Mouse (Mus musculus): ENCODE data around the gene Ubap2. TPM values are rescaled to one million over a fixed set of nuclear protein-coding genes. Genes with fewer than 3 reads are reported as not detected.

Ubap2 gene
- total and polyA plus RNA-seq, 3 experiments = 22.7 to 170 (median 127) TPM

GRCm38 (mm10) chr4:41307406-41307805 is 32.5 kb upstream of the Ubap2 start:
- H3K27ac ChIP-seq (ENCODE audit: control insufficient read depth, low read depth, low read length) = no peak overlapping the region
- peaks cover 7 to 14% of the 10 kb centered on the region in 2 experiments for H3K4me1 ChIP-seq (ENCODE audit: control insufficient read depth in 1 of 2, insufficient read depth in 2 of 2, low read length in 2 of 2)
- H3K9me3 ChIP-seq (replicated peaks; ENCODE audit: insufficient read depth, low read length) = no peaks in the 10 kb centered on the region
- TF ChIP-seq POLR2A (IDR thresholded peaks at IDR 0.05; ENCODE audit: control insufficient read depth in 1 of 2, insufficient read depth in 1 of 2, low read depth in 1 of 2, low read length in 2 of 2, poor library complexity in 1 of 2) (no peak), MYC (IDR thresholded peaks at IDR 0.05; ENCODE audit: low read depth, low read length) (no peak)
- peaks cover 3% of the 10 kb centered on the region; the same call in 1 of the 2 replicates for H3K79me2 ChIP-seq (ENCODE audit: control insufficient read depth, insufficient read depth, low read length, poor library complexity)
- no peak for DNase-seq (ENCODE audit: low read depth, low spot score)
- no peak overlapping the region for H3K4me3 ChIP-seq (ENCODE audit: control insufficient read depth in 1 of 2, insufficient read depth in 1 of 2, low read depth in 2 of 2, low read length in 2 of 2)
- H3K36me3 ChIP-seq (ENCODE audit: control insufficient read depth in 1 of 2, insufficient read depth in 2 of 2, low read length in 2 of 2) = peaks cover 13 to 30% of the 10 kb centered on the region in 2 experiments
- H3K9ac ChIP-seq (ENCODE audit: control insufficient read depth, low read depth, low read length, poor library complexity, severe bottlenecking) = no peak overlapping the region
- H3K27me3 ChIP-seq (ENCODE audit: control insufficient read depth in 1 of 2, insufficient read depth in 2 of 2, low read length in 2 of 2) = no peaks in the 10 kb centered on the region

DNA sequence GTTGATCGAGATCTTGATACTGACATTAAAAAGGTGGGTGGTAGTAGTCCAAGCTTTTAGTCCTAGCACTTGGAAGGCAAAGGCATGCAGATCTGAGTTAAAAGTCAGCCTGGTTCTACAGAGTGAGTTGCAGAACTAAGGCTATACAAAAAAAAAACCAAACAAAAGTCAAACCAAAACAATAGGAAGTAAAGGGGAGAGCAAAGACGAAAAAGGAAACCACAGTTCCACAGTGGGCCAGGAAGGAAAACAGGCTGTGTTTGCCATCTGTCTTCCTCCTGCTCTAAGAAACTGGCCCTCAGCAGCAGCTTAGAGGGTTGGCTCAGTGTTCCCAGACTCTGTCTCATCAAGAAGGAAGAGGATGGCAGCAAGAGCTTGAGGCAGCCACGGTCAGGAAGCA is 29.4 kb upstream of the Ubap2 start:
- TF ChIP-seq CTCF (IDR thresholded peaks at IDR 0.05 in 2 of 3, conservative IDR thresholded peaks at IDR 0.05 in 1 of 3; ENCODE audit: control insufficient read depth in 1 of 3, insufficient read depth in 1 of 3, low read depth in 2 of 3, low read length in 3 of 3, poor library complexity in 1 of 3, severe bottlenecking in 1 of 3) (no peak), JUND (IDR thresholded peaks at IDR 0.05; ENCODE audit: low read depth, low read length) (no peak), ETS1 (IDR thresholded peaks at IDR 0.05; ENCODE audit: low read depth, low read length) (no peak), ZNF384 (IDR thresholded peaks at IDR 0.05; ENCODE audit: low read depth, low read length) (no peak), POLR2A (IDR thresholded peaks at IDR 0.05; ENCODE audit: control insufficient read depth in 1 of 2, insufficient read depth in 1 of 2, low read depth in 1 of 2, low read length in 2 of 2, poor library complexity in 1 of 2) (no peak)
- Histone ChIP-seq H3K4me1 (ENCODE audit: control insufficient read depth in 1 of 2, insufficient read depth in 2 of 2, low read length in 2 of 2) (peaks cover 0 to 3% of the 10 kb centered on the region in 2 experiments; a peak in 1 of 4 replicates), H3K9me3 (replicated peaks; ENCODE audit: insufficient read depth, low read length) (no peaks in the 10 kb centered on the region), H3K4me3 (ENCODE audit: control insufficient read depth in 1 of 2, insufficient read depth in 1 of 2, low read depth in 2 of 2, low read length in 2 of 2) (no peak overlapping the region), H3K36me3 (ENCODE audit: control insufficient read depth in 1 of 2, insufficient read depth in 2 of 2, low read length in 2 of 2) (peaks cover 10 to 25% of the 10 kb centered on the region in 2 experiments), H3K79me2 (ENCODE audit: control insufficient read depth, insufficient read depth, low read length, poor library complexity) (peaks cover 2% of the 10 kb centered on the region; the same call in 1 of the 2 replicates), H3K9ac (ENCODE audit: control insufficient read depth, low read depth, low read length, poor library complexity, severe bottlenecking) (peak overlapping the region; percentile 14; the same call in 1 of the 2 replicates), H3K27me3 (ENCODE audit: control insufficient read depth in 1 of 2, insufficient read depth in 2 of 2, low read length in 2 of 2) (no peaks in the 10 kb centered on the region), H3K27ac (ENCODE audit: control insufficient read depth, low read depth, low read length) (no peak overlapping the region)
- peak; percentile 26 for DNase-seq (ENCODE audit: low read depth, low spot score)

DNA sequence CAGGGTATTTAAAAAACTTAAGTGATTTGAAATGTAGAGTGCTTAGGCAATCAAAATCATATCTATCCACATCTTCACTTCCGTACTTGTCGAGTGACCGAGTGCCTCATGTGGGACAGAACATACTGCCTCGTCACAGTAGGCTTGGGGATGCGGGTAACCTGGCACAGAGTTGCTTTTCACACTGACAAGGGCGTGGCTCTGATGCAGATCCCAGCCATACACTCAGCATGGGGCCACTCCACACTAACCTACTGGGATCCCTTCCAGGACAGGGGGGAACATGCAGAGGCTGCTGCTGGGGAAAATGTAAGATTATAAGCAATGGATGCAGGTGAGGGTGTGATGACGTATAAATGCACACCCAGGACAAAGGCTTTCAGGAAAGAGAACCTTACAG is 28.7 kb upstream of the Ubap2 start:
- no peak overlapping the region for H3K9ac ChIP-seq (ENCODE audit: control insufficient read depth, low read depth, low read length, poor library complexity, severe bottlenecking)
- TF ChIP-seq ZKSCAN1 (IDR thresholded peaks at IDR 0.05; ENCODE audit: low read depth, low read length) = no peak
- no peak for TF ChIP-seq POLR2AphosphoS5 (IDR thresholded peaks at IDR 0.05; ENCODE audit: borderline replicate concordance, low read depth, low read length)
- no peak for TF ChIP-seq HCFC1 (IDR thresholded peaks at IDR 0.05; ENCODE audit: low read depth, low read length)
- no peaks in the 10 kb centered on the region for H3K27me3 ChIP-seq (ENCODE audit: control insufficient read depth in 1 of 2, insufficient read depth in 2 of 2, low read length in 2 of 2)
- H3K79me2 ChIP-seq (ENCODE audit: control insufficient read depth, insufficient read depth, low read length, poor library complexity) = peaks cover under 1% of the 10 kb centered on the region; the same call in 1 of the 2 replicates
- no peak overlapping the region for H3K27ac ChIP-seq (ENCODE audit: control insufficient read depth, low read depth, low read length)
- peaks cover 0 to 3% of the 10 kb centered on the region in 2 experiments; a peak in 1 of 4 replicates for H3K4me1 ChIP-seq (ENCODE audit: control insufficient read depth in 1 of 2, insufficient read depth in 2 of 2, low read length in 2 of 2)
- H3K9me3 ChIP-seq (replicated peaks; ENCODE audit: insufficient read depth, low read length) = no peaks in the 10 kb centered on the region
- no peak for DNase-seq (ENCODE audit: low read depth, low spot score)
- no peak overlapping the region for H3K4me3 ChIP-seq (ENCODE audit: control insufficient read depth in 1 of 2, insufficient read depth in 1 of 2, low read depth in 2 of 2, low read length in 2 of 2)
- H3K36me3 ChIP-seq (ENCODE audit: control insufficient read depth in 1 of 2, insufficient read depth in 2 of 2, low read length in 2 of 2) = peaks cover 10 to 26% of the 10 kb centered on the region in 2 experiments

Data from MEL (cell line).